Mouse (Mus musculus): ENCODE data around the gene Frat1. TPM values are rescaled to one million over a fixed set of nuclear protein-coding genes. Genes with fewer than 3 reads are reported as not detected.
"Not testable (repeated sequence)": the region's sequence is repeated elsewhere in the genome, so short reads cannot be mapped to it uniquely, and the experiment has no call there.

Frat1 gene
- polyA plus RNA-seq, 1 experiment from 2014 or later = 5.2 TPM

GRCm38 (mm10) chr19:41850021-41850718 is 20.4 kb downstream of the Frat1 start:
- peaks cover 9% of the 10 kb centered on the region; the same call in 1 of the 2 replicates for H3K4me1 ChIP-seq (ENCODE audit: control insufficient read depth, insufficient read depth, low read length)
- ATAC-seq (ENCODE audit: insufficient number of reproducible peaks, low FRiP score, low TSS enrichment, low read depth) (no peak), DNase-seq (ENCODE audit: low spot score) (no peak)
- WGBS = 33% methylated on average over 6 of the region's 6 CpGs
- H3K36me3 ChIP-seq (ENCODE audit: control insufficient read depth, insufficient read depth, low read length) = no peaks in the 10 kb centered on the region
- no peak overlapping the region for H3K4me3 ChIP-seq (ENCODE audit: low read depth, low read length)
- H3K9ac ChIP-seq (ENCODE audit: low read length) = no peak overlapping the region
- H3K27me3 ChIP-seq (ENCODE audit: control insufficient read depth, insufficient read depth, low read length) = peaks cover 7% of the 10 kb centered on the region; the same call in 1 of the 2 replicates
- H3K9me3 ChIP-seq (ENCODE audit: control insufficient read depth, low read length) = no peaks in the 10 kb centered on the region
- no peak overlapping the region for H3K4me2 ChIP-seq (ENCODE audit: low read depth, severe bottlenecking)
- 0 out of 2 replicates have a peak overlapping the region, but pooled peaks have one; percentile 10 for H3K27ac ChIP-seq (replicated peaks; ENCODE audit: low read depth, low read length)

- Histone ChIP-seq H3K4me1 (ENCODE audit: control insufficient read depth, insufficient read depth, low read length) (peaks cover 9% of the 10 kb centered on the region; the same call in 1 of the 2 replicates), H3K4me3 (ENCODE audit: low read depth, low read length) (no peak overlapping the region), H3K9me3 (ENCODE audit: control insufficient read depth, low read length) (no peaks in the 10 kb centered on the region), H3K9ac (ENCODE audit: low read length) (no peak overlapping the region), H3K4me2 (ENCODE audit: low read depth, severe bottlenecking) (0 out of 2 replicates have a peak overlapping the region, but pooled peaks have one; percentile 12), H3K27ac (replicated peaks; ENCODE audit: low read depth, low read length) (peak overlapping the region; percentile 10), H3K27me3 (ENCODE audit: control insufficient read depth, insufficient read depth, low read length) (peaks cover 5% of the 10 kb centered on the region; the same call in 1 of the 2 replicates), H3K36me3 (ENCODE audit: control insufficient read depth, insufficient read depth, low read length) (no peaks in the 10 kb centered on the region)
- DNase-seq (ENCODE audit: low spot score) = peak; percentile 31
- 34% methylated on average over 14 of the region's 14 CpGs for WGBS
- ATAC-seq (ENCODE audit: insufficient number of reproducible peaks, low FRiP score, low TSS enrichment, low read depth) = no peak
Observed at GRCm38 (mm10) chr19:41850719-41851543, 21.2 kb downstream of the Frat1 start.

- Histone ChIP-seq H3K9me3 (ENCODE audit: control insufficient read depth, low read length) (no peaks in the 10 kb centered on the region), H3K4me3 (ENCODE audit: low read depth, low read length) (no peak overlapping the region), H3K27me3 (ENCODE audit: control insufficient read depth, insufficient read depth, low read length) (no peaks in the 10 kb centered on the region), H3K36me3 (ENCODE audit: control insufficient read depth, insufficient read depth, low read length) (no peaks in the 10 kb centered on the region), H3K4me1 (ENCODE audit: control insufficient read depth, insufficient read depth, low read length) (peaks cover 4% of the 10 kb centered on the region; the same call in 1 of the 2 replicates), H3K9ac (ENCODE audit: low read length) (no peak overlapping the region), H3K4me2 (ENCODE audit: low read depth, severe bottlenecking) (no peak overlapping the region), H3K27ac (replicated peaks; ENCODE audit: low read depth, low read length) (no peak overlapping the region)
- DNase-seq (ENCODE audit: low spot score) = no peak
- WGBS = 88% methylated on average over 4 of the region's 4 CpGs
- ATAC-seq (ENCODE audit: insufficient number of reproducible peaks, low FRiP score, low TSS enrichment, low read depth) = no peak
Observed at GRCm38 (mm10) chr19:41852423-41852822, 22.7 kb downstream of the Frat1 start.

- Histone ChIP-seq H3K27ac (replicated peaks; ENCODE audit: low read depth, low read length) (no peak overlapping the region), H3K4me3 (ENCODE audit: low read depth, low read length) (no peak overlapping the region), H3K9ac (ENCODE audit: low read length) (no peak overlapping the region), H3K4me2 (ENCODE audit: low read depth, severe bottlenecking) (no peak overlapping the region), H3K4me1 (ENCODE audit: control insufficient read depth, insufficient read depth, low read length) (peaks cover 4% of the 10 kb centered on the region), H3K36me3 (ENCODE audit: control insufficient read depth, insufficient read depth, low read length) (no peaks in the 10 kb centered on the region; the same call in 1 of the 2 replicates), H3K27me3 (ENCODE audit: control insufficient read depth, insufficient read depth, low read length) (no peaks in the 10 kb centered on the region), H3K9me3 (ENCODE audit: control insufficient read depth, low read length) (no peaks in the 10 kb centered on the region)
- no peak for DNase-seq (ENCODE audit: low spot score)
- 83% methylated on average over 5 of the region's 5 CpGs for WGBS
- no peak for ATAC-seq (ENCODE audit: insufficient number of reproducible peaks, low FRiP score, low TSS enrichment, low read depth)
Observed at GRCm38 (mm10) chr19:41857086-41857762, 27.5 kb downstream of the Frat1 start.

- no peak for DNase-seq (ENCODE audit: low spot score)
- Histone ChIP-seq H3K9ac (ENCODE audit: low read length) (no peak overlapping the region), H3K4me1 (ENCODE audit: control insufficient read depth, insufficient read depth, low read length) (peaks cover 4% of the 10 kb centered on the region), H3K4me3 (ENCODE audit: low read depth, low read length) (no peak overlapping the region), H3K27ac (replicated peaks; ENCODE audit: low read depth, low read length) (no peak overlapping the region), H3K4me2 (ENCODE audit: low read depth, severe bottlenecking) (no peak overlapping the region), H3K36me3 (ENCODE audit: control insufficient read depth, insufficient read depth, low read length) (no peaks in the 10 kb centered on the region; the same call in 1 of the 2 replicates), H3K9me3 (ENCODE audit: control insufficient read depth, low read length) (no peaks in the 10 kb centered on the region), H3K27me3 (ENCODE audit: control insufficient read depth, insufficient read depth, low read length) (no peaks in the 10 kb centered on the region)
- WGBS = 83% methylated on average over 3 of the region's 3 CpGs
- no peak for ATAC-seq (ENCODE audit: insufficient number of reproducible peaks, low FRiP score, low TSS enrichment, low read depth)
Observed at GRCm38 (mm10) chr19:41857816-41858310, 28.1 kb downstream of the Frat1 start.

GRCm38 (mm10) chr19:41866707-41867106 is 36.9 kb downstream of the Frat1 start:
- no peaks in the 10 kb centered on the region for H3K9me3 ChIP-seq (ENCODE audit: control insufficient read depth, low read length)
- ATAC-seq (ENCODE audit: insufficient number of reproducible peaks, low FRiP score, low TSS enrichment, low read depth) = no peak
- peaks cover 18% of the 10 kb centered on the region for H3K36me3 ChIP-seq (ENCODE audit: control insufficient read depth, insufficient read depth, low read length)
- WGBS = 90% methylated on average over 8 of the region's 8 CpGs
- no peaks in the 10 kb centered on the region for H3K27me3 ChIP-seq (ENCODE audit: control insufficient read depth, insufficient read depth, low read length)
- H3K9ac ChIP-seq (ENCODE audit: low read length) = no peak overlapping the region
- H3K4me1 ChIP-seq (ENCODE audit: control insufficient read depth, insufficient read depth, low read length) = no peaks in the 10 kb centered on the region
- H3K27ac ChIP-seq (replicated peaks; ENCODE audit: low read depth, low read length) = no peak overlapping the region
- no peak overlapping the region for H3K4me2 ChIP-seq (ENCODE audit: low read depth, severe bottlenecking)
- H3K4me3 ChIP-seq (ENCODE audit: low read depth, low read length) = no peak overlapping the region
- DNase-seq (ENCODE audit: low spot score) = no peak

GRCm38 (mm10) chr19:41869296-41869695 is 39.5 kb downstream of the Frat1 start:
- Histone ChIP-seq H3K4me1 (ENCODE audit: control insufficient read depth, insufficient read depth, low read length) (no peaks in the 10 kb centered on the region), H3K9ac (ENCODE audit: low read length) (no peak overlapping the region), H3K27ac (replicated peaks; ENCODE audit: low read depth, low read length) (no peak overlapping the region), H3K9me3 (ENCODE audit: control insufficient read depth, low read length) (no peaks in the 10 kb centered on the region), H3K4me3 (ENCODE audit: low read depth, low read length) (no peak overlapping the region), H3K36me3 (ENCODE audit: control insufficient read depth, insufficient read depth, low read length) (peaks cover 15% of the 10 kb centered on the region), H3K27me3 (ENCODE audit: control insufficient read depth, insufficient read depth, low read length) (no peaks in the 10 kb centered on the region), H3K4me2 (ENCODE audit: low read depth, severe bottlenecking) (no peak overlapping the region)
- WGBS = 94% methylated on average over 5 of the region's 5 CpGs
- ATAC-seq (ENCODE audit: insufficient number of reproducible peaks, low FRiP score, low TSS enrichment, low read depth) (no peak), DNase-seq (ENCODE audit: low spot score) (no peak)

GRCm38 (mm10) chr19:41869946-41870345 is 40.2 kb downstream of the Frat1 start:
- WGBS = 91% methylated on average over 5 of the region's 5 CpGs

More at GRCm38 (mm10) chr19:41869946-41870345, 40.2 kb downstream of the Frat1 start:
- H3K27ac ChIP-seq (replicated peaks; ENCODE audit: low read depth, low read length); H3K9ac ChIP-seq (ENCODE audit: low read length); DNase-seq (ENCODE audit: low spot score); H3K27me3 ChIP-seq (ENCODE audit: control insufficient read depth, insufficient read depth, low read length); H3K9me3 ChIP-seq (ENCODE audit: control insufficient read depth, low read length); ATAC-seq (ENCODE audit: insufficient number of reproducible peaks, low FRiP score, low TSS enrichment, low read depth); H3K4me2 ChIP-seq (ENCODE audit: low read depth, severe bottlenecking); H3K4me3 ChIP-seq (ENCODE audit: low read depth, low read length); H3K4me1 ChIP-seq (ENCODE audit: control insufficient read depth, insufficient read depth, low read length): not testable (repeated sequence)
- H3K36me3 ChIP-seq (ENCODE audit: control insufficient read depth, insufficient read depth, low read length) = peaks cover 13% of the 10 kb centered on the region

Data from limb, embryonic 11.5 days (tissue).